Mouse (Mus musculus) MEL (cell line): ENCODE measurements at regions not wholly inside any gene's neighbourhood (a gene's known extent, or its start where the extent isn't known, plus 50 kb on each side); places are given as distances from the start of the nearest gene placed in this dataset.

Experiments used
- DNase-seq: peaks from one replicate; pipeline ENCODE4 v3.0.0; 2011; ENCODE audit warnings: low read depth, low spot score
- H3K27ac ChIP-seq: 2 replicates; pipeline ENCODE4 v1.5.1; 2012; ENCODE audit warnings: low read depth, mild to moderate bottlenecking, control low read depth, low read length, moderate library complexity; ENCODE audit not compliant: control insufficient read depth
- H3K27me3 ChIP-seq, 2 experiments: fragments of 150-350 bp in 1 of 2; sonication (generic) in 1 of 2; 2 replicates each; pipeline ENCODE4 v1.6.1; 2012; ENCODE audit warnings: low read length in 2 of 2, mild to moderate bottlenecking in 2 of 2, improper control_type of control experiment in 1 of 2, moderate library complexity in 1 of 2; ENCODE audit not compliant: insufficient read depth in 2 of 2, control insufficient read depth in 1 of 2
- H3K36me3 ChIP-seq, 2 experiments: 2 replicates each; pipeline ENCODE4 v1.6.1; 2012 to 2014; ENCODE audit warnings: low read length in 2 of 2, improper control_type of control experiment in 1 of 2, inconsistent platforms in 1 of 2, mild to moderate bottlenecking in 1 of 2; ENCODE audit not compliant: insufficient read depth in 2 of 2, control insufficient read depth in 1 of 2
- H3K4me1 ChIP-seq, 2 experiments: fragments of 150-350 bp in 1 of 2; sonication (generic) in 1 of 2; 2 replicates each; pipeline ENCODE4 v1.6.1; 2012; ENCODE audit warnings: low read length in 2 of 2, improper control_type of control experiment in 1 of 2, mild to moderate bottlenecking in 1 of 2; ENCODE audit not compliant: insufficient read depth in 2 of 2, control insufficient read depth in 1 of 2
- H3K4me3 ChIP-seq, 2 experiments: fragments of 150-350 bp in 1 of 2; sonication (generic) in 1 of 2; 2 replicates each; pipeline ENCODE4 v1.5.1; 2012; ENCODE audit warnings: low read depth in 2 of 2, low read length in 2 of 2, mild to moderate bottlenecking in 2 of 2, moderate library complexity in 2 of 2, control low read depth in 1 of 2, improper control_type of control experiment in 1 of 2; ENCODE audit not compliant: control insufficient read depth in 1 of 2, insufficient read depth in 1 of 2
- H3K79me2 ChIP-seq: 2 replicates; pipeline ENCODE4 v1.6.1; 2012; ENCODE audit warnings: mild to moderate bottlenecking, low read length, moderate library complexity; ENCODE audit not compliant: control insufficient read depth, poor library complexity, insufficient read depth
- H3K9ac ChIP-seq: 2 replicates; pipeline ENCODE4 v1.6.1; 2012; ENCODE audit warnings: low read depth, mild to moderate bottlenecking, control low read depth, low read length, moderate library complexity; ENCODE audit not compliant: control insufficient read depth, poor library complexity, severe bottlenecking
- H3K9me3 ChIP-seq: fragments of 150-350 bp; sonication (generic); replicated peaks from 2 replicates; pipeline ENCODE4 v1.6.1; 2012; ENCODE audit warnings: mild to moderate bottlenecking, low read length, improper control_type of control experiment, moderate library complexity; ENCODE audit not compliant: insufficient read depth
- BHLHE40 ChIP-seq: IDR thresholded peaks from 2 replicates; pipeline ENCODE4 v1.6.1; 2012; ENCODE audit warnings: low read depth, mild to moderate bottlenecking, inconsistent platforms, low read length, improper control_type of control experiment, borderline replicate concordance
- CHD1 ChIP-seq: IDR thresholded peaks from 2 replicates; pipeline ENCODE4 v1.6.1; 2012; ENCODE audit warnings: low read depth, mild to moderate bottlenecking, inconsistent platforms, low read length, improper control_type of control experiment
- CHD2 ChIP-seq: IDR thresholded peaks from 2 replicates; pipeline ENCODE4 v1.6.1; 2011; ENCODE audit warnings: low read length, improper control_type of control experiment
- CTCF ChIP-seq, 3 experiments: IDR thresholded peaks in 2 of 3; conservative IDR thresholded peaks in 1 of 3; 2 replicates each; pipeline ENCODE4 v1.5.1; 2011 to 2012; ENCODE audit warnings: low read length in 3 of 3, low read depth in 2 of 3, mild to moderate bottlenecking in 2 of 3, improper control_type of control experiment in 1 of 3, inconsistent platforms in 1 of 3, mixed read lengths in 1 of 3, moderate library complexity in 1 of 3; ENCODE audit not compliant: control insufficient read depth in 1 of 3, insufficient read depth in 1 of 3, poor library complexity in 1 of 3, severe bottlenecking in 1 of 3
- E2F4 ChIP-seq: IDR thresholded peaks from 2 replicates; pipeline ENCODE4 v1.6.1; 2011; ENCODE audit warnings: low read depth, low read length, improper control_type of control experiment, borderline replicate concordance
- ELF1 ChIP-seq: IDR thresholded peaks from 2 replicates; pipeline ENCODE4 v1.6.1; 2014; ENCODE audit warnings: low read depth, mild to moderate bottlenecking, inconsistent platforms, low read length, improper control_type of control experiment, moderate library complexity
- EP300 ChIP-seq, 2 experiments: IDR thresholded peaks; 2 replicates each; pipeline ENCODE4 v1.6.1; 2011; ENCODE audit warnings: improper control_type of control experiment in 2 of 2, low read length in 2 of 2, low read depth in 1 of 2, mild to moderate bottlenecking in 1 of 2
- ETS1 ChIP-seq: IDR thresholded peaks from 2 replicates; pipeline ENCODE4 v1.6.1; 2012; ENCODE audit warnings: low read depth, mild to moderate bottlenecking, inconsistent platforms, low read length, improper control_type of control experiment, moderate library complexity
- GATA1 ChIP-seq: IDR thresholded peaks from 2 replicates; pipeline ENCODE4 v1.6.1; 2011; ENCODE audit warnings: low read depth, low read length, improper control_type of control experiment
- JUND ChIP-seq: IDR thresholded peaks from 2 replicates; pipeline ENCODE4 v1.6.1; 2011; ENCODE audit warnings: low read depth, mild to moderate bottlenecking, improper control_type of control experiment, low read length
- KAT2A ChIP-seq: conservative IDR thresholded peaks from 2 replicates; pipeline ENCODE4 v1.6.1; 2012; ENCODE audit warnings: low read depth, low read length, improper control_type of control experiment, inconsistent platforms
- MAFK ChIP-seq: IDR thresholded peaks from 2 replicates; pipeline ENCODE4 v1.6.1; 2011; ENCODE audit warnings: low read depth, mild to moderate bottlenecking, low read length, improper control_type of control experiment, borderline replicate concordance
- MAZ ChIP-seq: IDR thresholded peaks from 2 replicates; pipeline ENCODE4 v1.6.1; 2012; ENCODE audit warnings: low read depth, mild to moderate bottlenecking, inconsistent platforms, low read length, improper control_type of control experiment
- MYB ChIP-seq: IDR thresholded peaks from 2 replicates; pipeline ENCODE4 v1.6.1; 2011; ENCODE audit warnings: mild to moderate bottlenecking, low read depth, low read length, improper control_type of control experiment
- NRF1 ChIP-seq: IDR thresholded peaks from 2 replicates; pipeline ENCODE4 v1.6.1; 2014; ENCODE audit warnings: low read depth, mild to moderate bottlenecking, inconsistent platforms, low read length, improper control_type of control experiment, moderate library complexity; ENCODE audit not compliant: poor library complexity, insufficient read depth, severe bottlenecking
- POLR2A ChIP-seq, 2 experiments: IDR thresholded peaks; 2 replicates each; pipeline ENCODE4 v1.6.1; 2011 to 2012; ENCODE audit warnings: low read length in 2 of 2, mild to moderate bottlenecking in 2 of 2, control low read depth in 1 of 2, improper control_type of control experiment in 1 of 2, low read depth in 1 of 2, moderate library complexity in 1 of 2; ENCODE audit not compliant: control insufficient read depth in 1 of 2, insufficient read depth in 1 of 2, poor library complexity in 1 of 2
- POLR2AphosphoS2 ChIP-seq: IDR thresholded peaks from 2 replicates; pipeline ENCODE4 v1.6.1; 2011; ENCODE audit warnings: low read length, improper control_type of control experiment
- POLR2AphosphoS5 ChIP-seq: IDR thresholded peaks from 2 replicates; pipeline ENCODE4 v1.6.1; 2012; ENCODE audit warnings: low read depth, borderline replicate concordance, mild to moderate bottlenecking, inconsistent platforms, low read length, moderate library complexity, mixed read lengths
- RAD21 ChIP-seq: IDR thresholded peaks from 2 replicates; pipeline ENCODE4 v1.6.1; 2011; ENCODE audit warnings: mild to moderate bottlenecking, low read depth, low read length, improper control_type of control experiment
- RCOR1 ChIP-seq: IDR thresholded peaks from 2 replicates; pipeline ENCODE4 v1.6.1; 2012; ENCODE audit warnings: low read depth, mild to moderate bottlenecking, inconsistent platforms, low read length, improper control_type of control experiment
- SIN3A ChIP-seq: IDR thresholded peaks from 2 replicates; pipeline ENCODE4 v1.6.1; 2012; ENCODE audit warnings: low read length, improper control_type of control experiment, inconsistent platforms
- SMC3 ChIP-seq: IDR thresholded peaks from 2 replicates; pipeline ENCODE4 v1.6.1; 2011; ENCODE audit warnings: low read depth, low read length, improper control_type of control experiment
- TAL1 ChIP-seq: IDR thresholded peaks from 2 replicates; pipeline ENCODE4 v1.6.1; 2012; ENCODE audit warnings: mild to moderate bottlenecking, inconsistent platforms, low read length, moderate library complexity, mixed read lengths
- TBP ChIP-seq: IDR thresholded peaks from 2 replicates; pipeline ENCODE4 v1.8.0; 2011; ENCODE audit warnings: low read depth, low read length, improper control_type of control experiment
- UBTF ChIP-seq: IDR thresholded peaks from 2 replicates; pipeline ENCODE4 v1.6.1; 2012; ENCODE audit warnings: low read depth, mild to moderate bottlenecking, inconsistent platforms, low read length, improper control_type of control experiment, moderate library complexity, borderline replicate concordance; ENCODE audit not compliant: insufficient read depth
- USF1 ChIP-seq: IDR thresholded peaks from 2 replicates; pipeline ENCODE4 v1.6.1; 2014; ENCODE audit warnings: low read depth, mild to moderate bottlenecking, inconsistent platforms, low read length, improper control_type of control experiment, moderate library complexity
- ZC3H11A ChIP-seq: IDR thresholded peaks from 2 replicates; pipeline ENCODE4 v1.6.1; 2012; ENCODE audit warnings: low read depth, mild to moderate bottlenecking, inconsistent platforms, low read length, improper control_type of control experiment
- ZMIZ1 ChIP-seq: IDR thresholded peaks from 2 replicates; pipeline ENCODE4 v1.6.1; 2012; ENCODE audit warnings: low read depth, mild to moderate bottlenecking, inconsistent platforms, low read length, improper control_type of control experiment, moderate library complexity
- ZNF384 ChIP-seq: IDR thresholded peaks from 2 replicates; pipeline ENCODE4 v1.6.1; 2012; ENCODE audit warnings: low read depth, mild to moderate bottlenecking, inconsistent platforms, low read length, improper control_type of control experiment

DNA sequence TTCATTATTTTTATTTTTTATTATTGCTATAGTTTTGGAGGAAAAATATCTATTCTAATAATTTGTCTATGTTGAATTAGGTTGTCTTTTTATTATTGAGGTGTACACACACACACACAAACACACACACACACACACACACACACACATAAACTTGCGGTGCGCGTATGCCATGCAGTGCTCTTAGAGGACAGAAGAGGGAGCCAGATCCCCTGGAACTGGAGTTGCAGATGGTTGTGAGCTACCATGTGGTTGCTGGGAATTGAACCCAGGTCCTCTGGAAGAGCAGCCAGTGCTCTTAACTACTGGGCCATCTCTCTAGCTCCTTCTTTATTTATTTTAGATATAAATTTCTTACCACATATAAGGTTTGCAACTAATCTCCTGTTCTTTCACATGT, 206.0 kb downstream of the Opa1 start:
- Histone ChIP-seq H3K79me2 (no peaks in the 10 kb centered on the region), H3K36me3 (no peaks in the 10 kb centered on the region; a peak in 1 of 4 replicates), H3K27me3 (no peaks in the 10 kb centered on the region; a peak in 2 of 4 replicates)
- TF ChIP-seq MYB (no peak), JUND (no peak), SMC3 (peak; percentile 49), ZMIZ1 (no peak), POLR2A (IDR thresholded peaks at IDR 0.05; ENCODE audit: control insufficient read depth in 1 of 2, insufficient read depth in 1 of 2, low read depth in 1 of 2, low read length in 2 of 2, poor library complexity in 1 of 2) (no peak), USF1 (no peak), ZC3H11A (peak; percentile 21; the same call in 1 of the 2 replicates), POLR2AphosphoS2 (no peak), MAFK (no peak), POLR2AphosphoS5 (no peak), E2F4 (no peak), RCOR1 (no peak), ETS1 (no peak), EP300 (IDR thresholded peaks at IDR 0.05; ENCODE audit: low read depth in 1 of 2, low read length in 2 of 2) (no peak), GATA1 (no peak), UBTF (no peak), SIN3A (no peak), RAD21 (peak; percentile 53), CHD2 (no peak), NRF1 (no peak), CTCF (IDR thresholded peaks at IDR 0.05 in 2 of 3, conservative IDR thresholded peaks at IDR 0.05 in 1 of 3; ENCODE audit: control insufficient read depth in 1 of 3, insufficient read depth in 1 of 3, low read depth in 2 of 3, low read length in 3 of 3, poor library complexity in 1 of 3, severe bottlenecking in 1 of 3) (peak in 2 of 3 experiments; percentile 41 to 48; a peak in 5 of 6 replicates), KAT2A (no peak), ELF1 (no peak), BHLHE40 (no peak), MAZ (no peak), CHD1 (no peak), TAL1 (no peak), ZNF384 (no peak), TBP (no peak)
- TF ChIP-seq, all 39 proteins: peak for 4
- Histone ChIP-seq H3K4me1 (0 out of 4 replicates have a peak, but pooled peaks cover 0 to 4% of the 10 kb centered on the region in 2 experiments), H3K27ac (no peak overlapping the region), H3K9me3 (no peaks in the 10 kb centered on the region), H3K9ac (no peak overlapping the region), H3K4me3 (no peak overlapping the region)
- DNase-seq, result peak; percentile 24
